Mouse (Mus musculus) lung, embryonic 16.5 days (tissue): ENCODE results near the gene Adamtsl5. TPM values are rescaled to one million over a fixed set of nuclear protein-coding genes. Genes with fewer than 3 reads are reported as not detected.
"Not testable (repeated sequence)": the region's sequence is repeated elsewhere in the genome, so short reads cannot be mapped to it uniquely, and the experiment has no call there.

Experiments
- ATAC-seq: fragments of 200-750 bp; cut with Nextera tagmentation; 2 replicates; pipeline ENCODE4 v1.8.0; 2017; ENCODE audit warnings: low read depth, mild to moderate bottlenecking, moderate library complexity
- H3K27ac ChIP-seq: fragments of 300-500 bp; sonication (generic); 2 replicates; pipeline ENCODE4 v1.5.1; 2014; ENCODE audit warnings: mild to moderate bottlenecking, control low read depth, low read length
- H3K27me3 ChIP-seq: fragments of 300-500 bp; sonication (generic); 2 replicates; pipeline ENCODE4 v1.6.1; 2014; ENCODE audit warnings: low read depth, low read length, mixed read lengths; ENCODE audit not compliant: control insufficient read depth, insufficient read depth
- H3K36me3 ChIP-seq: fragments of 300-500 bp; sonication (generic); 2 replicates; pipeline ENCODE4 v1.6.1; 2014; ENCODE audit warnings: low read length; ENCODE audit not compliant: control insufficient read depth, insufficient read depth
- H3K4me1 ChIP-seq: fragments of 300-500 bp; sonication (generic); replicated peaks from 2 replicates; pipeline ENCODE4 v1.6.1; 2014; ENCODE audit warnings: low read length, mixed read lengths; ENCODE audit not compliant: control insufficient read depth, insufficient read depth
- H3K4me2 ChIP-seq: fragments of 300-500 bp; sonication (generic); 2 replicates; pipeline ENCODE4 v1.6.1; 2014; ENCODE audit warnings: low read depth, low read length, control low read depth
- H3K4me3 ChIP-seq: fragments of 300-500 bp; sonication (generic); 2 replicates; pipeline ENCODE4 v1.5.1; 2014; ENCODE audit warnings: mild to moderate bottlenecking, low read length, control low read depth
- H3K9ac ChIP-seq: fragments of 300-500 bp; sonication (generic); 2 replicates; pipeline ENCODE4 v1.6.1; 2014; ENCODE audit warnings: low read length, control low read depth
- H3K9me3 ChIP-seq: fragments of 300-500 bp; sonication (generic); 2 replicates; pipeline ENCODE4 v1.6.1; 2016; ENCODE audit warnings: low read length; ENCODE audit not compliant: control insufficient read depth
- WGBS: fragments of 180-500 bp; shearing (Covaris S2); extraction: QIAGEN DNeasy Blood & Tissue Kit; methylation state at CpG from one replicate; pipeline ENCODE4 v1.1.7; 2014; 5-methylcytosine and 5-hydroxymethylcytosine counted together
- polyA plus RNA-seq: library from polyadenylated mRNA; unstranded; fragments of >200 nt; fragmentation: Nextera tagmentation; extraction: Ambion mirVana; gene quantifications from 2 replicates; pipeline ENCODE4 v1.2.1, GENCODE M21; 2015

Adamtsl5 gene
- polyA plus RNA-seq, 1 experiment from 2014 or later: 4.1 TPM

- H3K27ac ChIP-seq: no peak overlapping the region
- WGBS: 10% methylated on average over 25 of the region's 26 CpGs
- ATAC-seq: 0 out of 2 replicates have a peak, but pooled peaks have one; percentile 20
- peaks cover 32% of the 10 kb centered on the region for H3K4me1 ChIP-seq
- H3K4me2 ChIP-seq: peak overlapping the region; percentile 66
- H3K4me3 ChIP-seq: peak overlapping the region; percentile 46
- H3K9me3 ChIP-seq: no peaks in the 10 kb centered on the region
- peaks cover 58% of the 10 kb centered on the region for H3K27me3 ChIP-seq
- H3K9ac ChIP-seq: no peak overlapping the region; the same call in 1 of the 2 replicates
- H3K36me3 ChIP-seq: no peaks in the 10 kb centered on the region
These were observed 769 bp upstream of the Adamtsl5 start for GRCm38 (mm10) chr10:80348981-80349380.

GRCm38 (mm10) chr10:80347514-80347967 lies 671 bp downstream of the Adamtsl5 start:
- Histone ChIP-seq H3K27ac (no peak overlapping the region), H3K9me3 (no peaks in the 10 kb centered on the region), H3K27me3 (peaks cover 69% of the 10 kb centered on the region), H3K4me1 (peaks cover 41% of the 10 kb centered on the region), H3K36me3 (no peaks in the 10 kb centered on the region), H3K4me2 (peak overlapping the region; percentile 66), H3K9ac (peak overlapping the region; percentile 55), H3K4me3 (peak overlapping the region; percentile 46; the same call in 1 of the 2 replicates)
- ATAC-seq: no peak
- WGBS: 11% methylated on average over 17 of the region's 17 CpGs

- WGBS: 75% methylated on average over 5 of the region's 6 CpGs
- H3K4me1 ChIP-seq: peaks cover 51% of the 10 kb centered on the region
These were observed 2.3 kb downstream of the Adamtsl5 start for GRCm38 (mm10) chr10:80345929-80346328.

GRCm38 (mm10) chr10:80345122-80345521 lies 3.1 kb downstream of the Adamtsl5 start:
- WGBS: 2% methylated on average over 16 of the region's 16 CpGs
- peak overlapping the region; percentile 28; the same call in 1 of the 2 replicates for H3K27ac ChIP-seq

More at GRCm38 (mm10) chr10:80345929-80346328, 2.3 kb downstream of the Adamtsl5 start:
- not testable (repeated sequence) for ATAC-seq, H3K27ac ChIP-seq, H3K4me2 ChIP-seq, H3K9ac ChIP-seq, H3K4me3 ChIP-seq, H3K36me3 ChIP-seq, H3K9me3 ChIP-seq
- peaks cover 75% of the 10 kb centered on the region for H3K27me3 ChIP-seq

GRCm38 (mm10) chr10:80344131-80344661 lies 4.0 kb downstream of the Adamtsl5 start:
- no peak for ATAC-seq
- no peaks in the 10 kb centered on the region for H3K9me3 ChIP-seq
- 53% methylated on average over 9 of the region's 9 CpGs for WGBS
- H3K36me3 ChIP-seq: no peaks in the 10 kb centered on the region
- peaks cover 49% of the 10 kb centered on the region for H3K4me1 ChIP-seq
- peaks cover 73% of the 10 kb centered on the region for H3K27me3 ChIP-seq
- peak overlapping the region; percentile 48; the same call in 1 of the 2 replicates for H3K27ac ChIP-seq
- H3K4me3 ChIP-seq: peak overlapping the region; percentile 19; the same call in 1 of the 2 replicates
- peak overlapping the region; percentile 42 for H3K4me2 ChIP-seq
- no peak overlapping the region; the same call in 1 of the 2 replicates for H3K9ac ChIP-seq

More at GRCm38 (mm10) chr10:80345122-80345521, 3.1 kb downstream of the Adamtsl5 start:
- peak overlapping the region; percentile 36; the same call in 1 of the 2 replicates for H3K9ac ChIP-seq
- H3K4me2 ChIP-seq: peak overlapping the region; percentile 42
- peaks cover 79% of the 10 kb centered on the region for H3K27me3 ChIP-seq
- no peaks in the 10 kb centered on the region for H3K36me3 ChIP-seq
- peak overlapping the region; percentile 19 for H3K4me3 ChIP-seq
- no peaks in the 10 kb centered on the region for H3K9me3 ChIP-seq
- H3K4me1 ChIP-seq: peaks cover 49% of the 10 kb centered on the region
- ATAC-seq: no peak

- peaks cover 42% of the 10 kb centered on the region for H3K4me1 ChIP-seq
These were observed 4.8 kb downstream of the Adamtsl5 start for GRCm38 (mm10) chr10:80343425-80343895.

GRCm38 (mm10) chr10:80342749-80343424 lies 5.3 kb downstream of the Adamtsl5 start:
- H3K9ac ChIP-seq: peak overlapping the region; percentile 54
- H3K27me3 ChIP-seq: peaks cover 60% of the 10 kb centered on the region
- H3K4me3 ChIP-seq: peak overlapping the region; percentile 40
- H3K4me1 ChIP-seq: peaks cover 36% of the 10 kb centered on the region
- no peaks in the 10 kb centered on the region for H3K9me3 ChIP-seq
- under 1% methylated on average over 30 of the region's 33 CpGs for WGBS
- no peaks in the 10 kb centered on the region for H3K36me3 ChIP-seq
- 0 out of 2 replicates have a peak overlapping the region, but pooled peaks have one; percentile 48 for H3K27ac ChIP-seq
- peak; percentile 83 for ATAC-seq
- peak overlapping the region; percentile 55 for H3K4me2 ChIP-seq

More at GRCm38 (mm10) chr10:80343425-80343895, 4.8 kb downstream of the Adamtsl5 start:
- peak; percentile 7 for ATAC-seq
- Histone ChIP-seq H3K36me3 (no peaks in the 10 kb centered on the region), H3K9ac (peak overlapping the region; percentile 54), H3K27me3 (peaks cover 66% of the 10 kb centered on the region), H3K4me2 (peak overlapping the region; percentile 55), H3K27ac (peak overlapping the region; percentile 48; the same call in 1 of the 2 replicates), H3K4me3 (peak overlapping the region; percentile 40), H3K9me3 (no peaks in the 10 kb centered on the region)
- 30% methylated on average over 13 of the region's 13 CpGs for whole genome bisulfite sequencing

- no peak overlapping the region for H3K27ac ChIP-seq
- no peak overlapping the region for H3K9ac ChIP-seq
- peaks cover 54% of the 10 kb centered on the region for H3K27me3 ChIP-seq
- peak overlapping the region; percentile 40 for H3K4me3 ChIP-seq
- H3K4me2 ChIP-seq: peak overlapping the region; percentile 55
- no peak for ATAC-seq
- H3K4me1 ChIP-seq: peaks cover 30% of the 10 kb centered on the region
- WGBS: 2% methylated on average over 26 of the region's 26 CpGs
- H3K9me3 ChIP-seq: no peaks in the 10 kb centered on the region
- H3K36me3 ChIP-seq: no peaks in the 10 kb centered on the region
These were observed 5.9 kb downstream of the Adamtsl5 start for GRCm38 (mm10) chr10:80342305-80342748.
